Mouse (Mus musculus) brain, embryonic 14.5 days (tissue): ENCODE results near the gene Agrn. TPM values are rescaled to one million over a fixed set of nuclear protein-coding genes. Genes with fewer than 3 reads are reported as not detected.

Source experiments
- DNase-seq: peaks from one replicate; pipeline ENCODE4 v3.0.0-alpha.2; 2011; ENCODE audit warnings: low read depth
- CTCF ChIP-seq: fragments of 200-500 bp; IDR thresholded peaks from 2 replicates; pipeline ENCODE4 v1.5.1; 2012; ENCODE audit warnings: inconsistent platforms, mild to moderate bottlenecking, moderate library complexity, borderline replicate concordance; ENCODE audit not compliant: insufficient read depth, insufficient read length; ENCODE audit errors: extremely low read depth
- POLR2A ChIP-seq: fragments of 200-500 bp; IDR thresholded peaks from 2 replicates; pipeline ENCODE4 v1.6.1; 2012; ENCODE audit warnings: mild to moderate bottlenecking, inconsistent platforms, borderline replicate concordance; ENCODE audit not compliant: poor library complexity, insufficient read depth, insufficient read length, severe bottlenecking; ENCODE audit errors: extremely low read depth
- polyA plus RNA-seq: library from polyadenylated mRNA; depleted of rRNA; stranded (reverse); fragments of >200 nt; gene quantifications from 2 replicates; pipeline ENCODE4 v1.2.3, GENCODE M21; 2012; rRNA removed

Gene Agrn
- polyA plus RNA-seq, 1 experiment = 475 TPM

GRCm38 (mm10) chr4:156125393-156125792 lies 71.9 kb downstream of the Agrn start:
- TF ChIP-seq CTCF (no peak), POLR2A (no peak)
- no peak for DNase-seq

GRCm38 (mm10) chr4:156124077-156124476 lies 73.2 kb downstream of the Agrn start:
- TF ChIP-seq CTCF = no peak
- TF ChIP-seq POLR2A = no peak
- DNase-seq = no peak

Other genes with a start within 250 kb of the Agrn start
- gene C1qtnf12, start 235.2 kb downstream of the Agrn start, polyA plus RNA-seq = 8.6 and 11.0 TPM in 2 replicates
- 19.3 and 22.2 TPM in 2 replicates for gene B3galt6, start 204.8 kb downstream of the Agrn start, polyA plus RNA-seq
- gene Sdf4, start 204.6 kb downstream of the Agrn start, polyA plus RNA-seq = 36.8 and 61.3 TPM in 2 replicates
- gene Tnfrsf4, start 183.6 kb downstream of the Agrn start, polyA plus RNA-seq = 3.3 and 4.4 TPM in 2 replicates
- 0.24 and 0.25 TPM in 2 replicates for gene Tnfrsf18, start 171.3 kb downstream of the Agrn start, polyA plus RNA-seq
- gene Ttll10, start 138.1 kb downstream of the Agrn start, polyA plus RNA-seq = 0.05 and 0.23 TPM in 2 replicates
- 68.0 and 85.5 TPM in 2 replicates for gene 9430015G10Rik, start 87.5 kb downstream of the Agrn start, polyA plus RNA-seq
- 3.3 and 3.8 TPM in 2 replicates for gene Rnf223, start 67.0 kb downstream of the Agrn start, polyA plus RNA-seq
- 0.53 and 0.86 TPM in 2 replicates for gene Isg15, start 3.3 kb upstream of the Agrn start, polyA plus RNA-seq
- gene AW011738, start 5.8 kb upstream of the Agrn start, polyA plus RNA-seq = 3.5 and 4.8 TPM in 2 replicates
- 1.1 and 1.7 TPM in 2 replicates for gene Perm1, start 18.4 kb upstream of the Agrn start, polyA plus RNA-seq
- gene Plekhn1, start 37.4 kb upstream of the Agrn start, polyA plus RNA-seq = 86.7 and 116 TPM in 2 replicates
- 106 and 128 TPM in 2 replicates for gene Noc2l, start 38.5 kb upstream of the Agrn start, polyA plus RNA-seq
- 5.9 and 6.9 TPM in 2 replicates for gene Samd11, start 58.2 kb upstream of the Agrn start, polyA plus RNA-seq
- gene Vmn2r-ps159, start 133.6 kb upstream of the Agrn start, polyA plus RNA-seq = not detected in 2 replicates